Comparison of ENCODE assay signal across 24 mouse cellular contexts in genomic region chr4:141865006-141865405, GRCm38 (mm10). TPM values are rescaled to one million over a fixed set of nuclear protein-coding genes. Genes with fewer than 3 reads are reported as not detected.
DNase-seq lines count a peak whose midpoint lies in the region; TF ChIP-seq lines count a peak whose summit lies in the region.
"Had no signal": no experiment of that assay in that cellular context is flagged by ENCODE, and none has a peak within 500 bp of the region (broad histone marks: within the 10 kb centered on the region; RNA-seq: fewer than 3 reads in every experiment).

No protein-coding gene starts in this region.

- no peak for TF ChIP-seq CTCF in left cerebral cortex, adult 2 months (IDR thresholded peaks at IDR 0.05)

- intact Hi-C loops in left cerebral cortex, adult 2 months (cut with DNase I) = no loop called here

- DNase-seq in left cerebral cortex, adult 2 months (ENCODE audit: extremely low spot score in 1 of 2, low spot score in 2 of 2) = no peak
- DNase-seq in left cerebral cortex, adult 11 months (ENCODE audit: low spot score) = no peak
- DNase-seq in testis, postnatal 10 days (ENCODE audit: low spot score) = peak; percentile 32
- DNase-seq in testis, postnatal 14 days (ENCODE audit: low spot score) = no peak
- DNase-seq in fat pad, adult 2 months (ENCODE audit: extremely low read depth, low read depth, low spot score) = peak; percentile 84
- no peak for DNase-seq in embryo, embryonic 9.5 days (ENCODE audit: extremely low spot score)
- DNase-seq: adrenal gland, postnatal 25 days; B cell, adult 2 months; embryo, embryonic 11 days; heart, postnatal 36 days; layer of hippocampus, postnatal 36 days; lung, adult 18-20 months; lung, postnatal 10 days; midbrain, embryonic 14.5 days; thymus, postnatal 4 days had no signal

- H3K4me3 ChIP-seq in left cerebral cortex, adult 2 months = no peak overlapping the region
- H3K4me3 ChIP-seq: erythroblast, embryonic 14.5 days; hindbrain, embryonic 12.5 days; liver, embryonic 12.5 days had no signal

- peak overlapping the region; percentile 62 for H3K27ac ChIP-seq in left cerebral cortex, adult 2 months
- H3K27ac ChIP-seq: hindbrain, embryonic 12.5 days; kidney, postnatal 0 days; liver, embryonic 12.5 days had no signal

RNA-seq across cellular contexts. Expression of gene Efhd2, which starts 9.7 kb away (rescaled TPM):
- 100 to 1,000 TPM; 271 to 279 TPM for total RNA-seq in left cerebral cortex, adult 2 months (2021)

RNA-seq across cellular contexts. Expression of gene Ctrc, which starts 18.8 kb away (rescaled TPM):
- total RNA-seq in left cerebral cortex, adult 2 months (2021) = not detected
- total RNA-seq: adrenal gland, postnatal 25 days; G1E; gastrocnemius, adult 8-10 months; gastrocnemius, postnatal 4 days; heart, postnatal 36 days; layer of hippocampus, postnatal 36 days; left cerebral cortex, postnatal 14 days; monocyte, adult 5-6 weeks had no signal

RNA-seq across cellular contexts. Expression of gene Cela2a, which starts 39.0 kb away (rescaled TPM):
- total RNA-seq in left cerebral cortex, adult 2 months (2021) = not detected
- total RNA-seq: G1E; gastrocnemius, adult 8-10 months; gastrocnemius, postnatal 4 days; heart, postnatal 36 days; layer of hippocampus, postnatal 36 days; left cerebral cortex, postnatal 14 days; monocyte, adult 5-6 weeks had no signal

Comparison
In these comparisons a context has a peak if more than half of its experiments do, and no peak if none do; other contexts are left out.
1. DNase-seq: peak in testis, postnatal 10 days (single experiment) and fat pad, adult 2 months (single experiment); none in left cerebral cortex, adult 2 months (0 of 2), left cerebral cortex, adult 11 months (single experiment), testis, postnatal 14 days (single experiment) and embryo, embryonic 9.5 days (single experiment).